Mouse (Mus musculus) heart, adult 18-20 months (tissue): Measurements from ENCODE around the gene Grk2. TPM values are rescaled to one million over a fixed set of nuclear protein-coding genes. Genes with fewer than 3 reads are reported as not detected.
"Not testable (repeated sequence)": the region's sequence is repeated elsewhere in the genome, so short reads cannot be mapped to it uniquely, and the experiment has no call there.

ENCODE experiments used
- DNase-seq, 2 experiments: peaks; one replicate each; pipeline ENCODE4 v3.0.0; 2021 to 2022; ENCODE audit warnings: mixed read lengths in 1 of 2
- microRNA-seq, 2 experiments: library from miRNA; unstranded; fragments of <30 nt; microRNA quantifications; one replicate each; pipeline ENCODE4 v1.2.0; 2022
- total RNA-seq, 2 experiments: library from RNA; stranded (reverse); gene quantifications; 2 replicates each; pipeline ENCODE4 v1.2.3; 2021

Gene Grk2
- total RNA-seq, 2 experiments from 2014 or later, result 45.9 to 54.9 TPM

DNA sequence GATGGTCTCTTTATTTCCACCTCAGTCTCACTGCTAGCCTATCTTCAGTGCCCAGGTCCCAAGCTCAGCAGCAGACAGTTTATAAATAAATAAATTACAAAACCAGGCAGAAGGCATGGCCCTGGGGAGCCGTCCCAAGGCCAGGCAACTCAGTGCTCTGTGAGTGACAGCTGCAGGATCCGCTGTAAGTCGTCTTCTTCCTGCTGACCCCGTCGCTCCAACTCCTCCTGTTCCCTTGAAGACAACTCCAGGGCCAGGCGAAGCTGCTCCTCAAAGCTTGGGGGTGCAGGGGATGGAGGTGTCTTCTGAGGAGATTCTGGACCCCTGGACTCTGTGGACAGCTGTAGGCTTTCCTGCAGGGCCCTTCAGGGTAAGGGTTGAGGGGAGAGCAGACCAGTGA lies 35.8 kb downstream of the Grk2 start:
- no peak for DNase-seq

DNA sequence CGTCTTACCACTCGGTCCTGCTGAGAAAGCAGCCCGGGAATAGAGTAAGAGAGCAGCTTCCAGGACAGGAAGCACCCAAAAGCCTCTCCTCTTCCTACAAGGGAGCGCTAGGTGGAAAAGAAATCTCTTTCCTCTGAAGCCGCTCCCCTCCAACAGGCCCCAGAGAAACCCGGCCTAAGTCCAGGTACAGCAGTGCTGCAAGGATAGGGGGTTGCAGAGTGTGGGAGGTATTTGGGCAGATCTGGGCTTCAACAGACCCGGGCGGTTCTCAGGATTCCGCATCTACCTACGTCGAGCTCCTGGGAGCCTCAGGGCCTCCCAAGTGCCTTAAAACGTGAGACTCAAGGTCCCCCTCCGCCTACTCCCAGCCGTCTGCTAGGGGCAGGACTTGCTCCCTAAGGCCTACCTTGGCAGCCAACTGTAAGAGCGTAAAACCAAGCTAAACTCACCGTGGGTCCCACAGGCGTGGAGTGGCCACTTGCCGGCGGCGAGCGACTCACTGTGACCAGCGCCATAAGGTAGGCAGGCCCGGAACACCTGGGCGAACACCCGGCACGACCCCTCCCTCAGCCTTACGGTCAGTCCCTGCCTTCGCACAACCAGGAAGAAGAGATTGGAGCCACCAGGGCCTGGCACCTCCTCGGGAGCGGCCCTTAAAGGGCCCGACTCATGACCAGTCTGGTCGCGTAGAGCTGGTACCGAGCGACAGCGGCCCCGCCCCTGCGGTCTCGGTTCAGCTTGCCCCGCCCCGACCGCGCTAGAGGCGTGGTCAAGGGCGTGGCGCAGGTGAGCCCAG lies 37.3 kb downstream of the Grk2 start, which contains the start of gene Ssh3:
Gene Ssh3, minus strand, starts transcription at position 615 of the 796 bp plus-strand sequence.
- DNase-seq, result peak; percentile 75 to 80

DNA sequence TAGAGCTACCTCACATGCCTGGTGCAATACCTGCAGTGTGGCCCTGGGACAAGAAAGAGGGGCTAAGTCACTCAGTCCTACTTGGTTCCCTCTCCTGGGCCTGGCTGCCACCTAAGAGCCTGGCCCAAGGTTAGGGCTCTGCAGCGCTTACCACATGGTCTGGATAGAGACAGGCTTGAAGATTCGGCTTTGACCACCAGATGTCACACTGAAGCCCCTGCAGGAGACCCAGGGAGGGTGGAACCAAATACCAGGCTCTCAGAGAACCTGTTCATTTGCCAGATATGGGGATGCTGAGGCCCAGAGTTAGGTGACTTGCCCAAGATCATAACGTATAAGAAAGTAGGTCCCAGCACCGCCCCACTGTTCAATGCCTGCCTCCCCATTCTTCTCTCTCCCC lies 40.1 kb downstream of the Grk2 start:
- DNase-seq, result no peak

DNA sequence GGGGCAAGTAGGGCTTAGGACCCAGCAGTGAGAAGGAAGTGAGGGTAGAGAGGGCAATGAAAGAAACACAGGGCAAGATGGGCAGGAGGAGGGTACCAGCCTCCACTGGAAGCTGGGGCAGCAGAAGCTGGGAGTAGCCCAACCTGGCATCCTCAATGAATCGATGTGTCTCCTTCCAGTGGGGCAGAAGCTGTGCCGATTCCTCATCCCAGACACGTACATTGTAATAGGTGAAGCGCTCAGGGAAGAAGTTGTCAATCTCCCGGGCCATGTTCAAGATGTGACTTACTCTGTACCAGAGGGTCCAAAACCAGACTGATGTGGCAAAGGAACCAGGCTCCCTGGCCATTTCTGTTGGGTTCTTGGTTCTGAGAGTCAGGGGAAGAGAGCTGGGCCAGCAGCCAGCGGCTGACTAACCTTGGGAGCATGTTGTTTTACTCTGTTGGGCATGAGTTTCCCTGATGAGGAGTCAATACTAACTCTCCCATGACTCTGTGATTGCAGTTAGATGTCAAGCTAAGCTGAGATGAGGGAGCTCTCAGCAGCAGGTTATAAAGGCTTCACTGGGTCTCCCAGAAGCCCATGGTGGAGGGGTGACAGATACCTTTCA lies 41.7 kb downstream of the Grk2 start:
- DNase-seq, result no peak

DNA sequence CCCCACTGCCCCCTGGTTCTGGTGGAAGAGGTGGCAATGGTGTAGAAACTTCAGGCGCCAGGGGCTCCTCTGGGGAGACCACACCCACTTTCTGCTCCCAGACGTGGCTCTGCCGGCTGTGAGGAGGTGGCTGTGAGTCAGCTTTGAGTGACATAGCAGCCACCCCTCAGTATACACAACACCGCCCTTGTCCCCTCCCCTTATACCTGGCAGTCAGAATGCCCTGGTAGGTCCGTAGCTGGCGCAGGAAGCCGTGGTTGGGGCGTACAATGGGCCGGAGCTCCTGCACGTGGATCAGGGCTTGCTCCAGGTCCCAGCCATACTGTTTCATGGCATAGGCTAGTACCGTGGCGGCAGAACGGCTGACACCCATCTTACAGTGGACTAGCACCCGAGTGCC lies 42.3 kb downstream of the Grk2 start:
- no peak for DNase-seq

GRCm38 (mm10) chr19:4262756-4263155 lies 43.3 kb downstream of the Grk2 start:
- DNase-seq, result no peak

DNA sequence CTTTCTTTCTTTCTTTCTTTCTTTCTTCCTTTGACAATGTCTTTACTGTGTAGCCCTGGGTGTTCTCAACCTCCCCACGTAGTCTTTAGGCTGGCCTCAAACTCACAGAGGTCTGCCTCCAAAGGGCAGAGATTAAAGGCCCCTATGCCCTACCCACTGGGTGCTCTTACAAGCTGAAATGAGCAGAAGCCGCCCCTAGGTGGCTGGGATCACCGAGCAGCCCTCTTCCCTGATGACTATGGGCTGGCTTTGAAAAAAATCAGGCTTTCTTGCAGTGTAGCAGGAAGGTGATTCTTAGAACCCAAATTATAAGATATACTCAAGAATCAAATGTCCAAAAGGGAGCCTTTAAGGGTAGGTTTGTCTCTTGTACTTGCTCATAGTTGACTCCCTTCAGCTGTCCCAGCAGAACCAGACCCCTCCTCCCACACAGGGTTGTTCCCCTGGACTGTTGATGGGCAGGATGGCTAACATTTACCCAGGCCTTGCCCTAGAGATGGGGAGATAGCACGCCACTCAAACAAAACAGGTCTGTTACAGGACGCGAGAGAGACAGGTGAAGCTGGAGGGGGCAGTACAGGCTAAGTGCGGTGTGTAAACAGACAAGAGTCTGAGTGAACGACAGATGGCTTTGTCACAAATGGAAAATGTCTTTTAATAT lies 44.9 kb downstream of the Grk2 start:
- DNase-seq, result no peak

DNA sequence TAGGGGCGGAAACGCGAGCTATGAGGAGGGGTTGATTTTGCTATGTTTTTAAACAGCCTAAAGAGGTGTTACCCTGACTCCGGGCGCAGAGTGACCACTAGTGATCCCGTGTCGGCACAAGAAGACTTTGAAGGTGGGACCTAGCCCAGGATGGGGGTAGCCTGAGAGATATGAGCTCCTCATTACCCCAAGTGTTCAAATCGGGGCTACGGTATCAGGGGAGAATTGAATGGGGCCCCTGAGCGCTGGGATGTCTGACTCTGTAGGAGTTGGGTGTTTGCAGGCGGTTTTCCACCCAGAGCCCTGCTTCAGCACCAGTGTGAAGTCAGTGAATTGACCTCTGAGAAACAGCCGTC lies 48.1 kb downstream of the Grk2 start:
- DNase-seq, result no peak

GRCm38 (mm10) chr19:4257216-4257896 lies 48.7 kb downstream of the Grk2 start:
- DNase-seq, result peak; percentile 95 to 98

DNA sequence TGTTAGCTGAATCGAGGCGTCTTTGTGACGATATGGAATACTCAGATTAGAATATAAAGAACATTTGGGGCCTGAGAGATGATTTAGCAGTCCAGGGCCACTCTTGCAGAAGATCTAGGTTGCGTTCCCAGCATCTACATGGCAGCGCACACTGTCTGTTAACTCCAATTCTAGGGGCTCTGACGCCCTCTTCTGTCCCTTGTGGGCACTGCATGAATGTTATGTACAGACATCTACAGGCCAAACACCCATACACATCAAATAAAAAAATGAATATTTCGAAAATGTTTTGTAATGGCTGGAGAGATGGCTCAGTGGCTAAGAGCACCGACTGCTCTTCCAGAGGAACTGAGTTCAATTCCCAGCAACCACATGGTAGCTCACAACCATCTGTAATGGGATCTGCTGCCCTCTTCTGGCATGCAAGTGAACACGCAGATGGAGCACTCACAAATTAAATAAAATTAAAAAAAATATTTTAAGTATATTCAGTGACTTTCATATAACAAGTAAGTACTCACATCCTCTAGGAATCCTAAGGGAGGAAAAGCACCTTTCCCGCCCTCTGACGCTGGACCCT lies 50.3 kb downstream of the Grk2 start:
- no peak for DNase-seq

GRCm38 (mm10) chr19:4254230-4254629 lies 51.8 kb downstream of the Grk2 start:
- DNase-seq, result no peak

- not testable (repeated sequence) for DNase-seq
Measured at GRCm38 (mm10) chr19:4248683-4249082, 57.3 kb downstream of the Grk2 start.

GRCm38 (mm10) chr19:4247010-4247409 lies 59.0 kb downstream of the Grk2 start:
- no peak for DNase-seq

GRCm38 (mm10) chr19:4244775-4245174 lies 61.2 kb downstream of the Grk2 start:
- no peak for DNase-seq

DNA sequence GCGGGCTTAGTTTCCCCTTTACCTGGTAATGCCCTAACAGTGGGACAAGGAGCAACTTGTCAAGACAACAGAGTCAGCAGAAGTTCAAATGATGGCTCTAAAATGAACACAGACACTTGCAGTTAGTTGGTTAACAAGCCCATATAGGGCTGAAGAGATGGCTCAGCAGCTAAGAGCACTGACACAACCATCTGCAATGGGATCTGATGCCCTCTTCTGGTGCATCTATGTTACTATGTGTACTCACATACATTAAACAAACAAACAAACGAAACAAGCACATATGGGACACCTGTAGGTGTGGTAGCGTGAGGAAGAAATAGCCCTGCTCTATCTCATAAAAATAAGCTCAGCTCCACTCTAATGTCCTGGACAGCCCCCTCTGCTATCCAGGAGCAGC lies 63.6 kb downstream of the Grk2 start:
- no peak for DNase-seq

DNA sequence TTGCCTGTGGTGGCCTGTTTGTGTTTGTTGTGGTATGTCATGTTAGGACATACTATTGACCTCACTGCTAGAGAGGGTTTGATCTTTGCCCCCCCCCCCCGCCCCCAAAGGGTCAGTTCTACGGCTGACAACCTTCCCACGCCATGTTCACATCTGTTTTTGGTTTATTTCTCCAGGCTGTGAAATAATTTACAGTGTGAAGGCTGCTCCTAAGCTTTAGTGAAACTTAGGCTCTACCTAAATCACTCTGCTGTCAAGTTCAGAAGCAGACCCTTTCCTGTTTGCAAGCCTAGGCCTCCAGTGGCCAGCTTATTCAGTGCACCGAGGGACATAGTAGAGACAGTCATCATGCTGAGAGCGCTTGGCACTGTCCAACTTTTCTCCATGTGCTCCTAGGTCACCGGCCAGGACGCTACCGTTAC lies 65.8 kb downstream of the Grk2 start:
- no peak for DNase-seq

Small RNA genes lying within 50 kb of the gene (microRNA-seq; reads per million reads assigned to microRNA genes)
- 1.4 to 2.3 reads per million in 2 experiments for gene Mir6985

Other genes with a start within 250 kb of the Grk2 start
- gene Gstp3, start 246.7 kb downstream of the Grk2 start, total RNA-seq, result not detected
- gene Cabp2, start 224.6 kb downstream of the Grk2 start, total RNA-seq, result not detected
- gene Cdk2ap2, start 209.0 kb downstream of the Grk2 start, total RNA-seq, result 10 to 100 TPM; 34.5 to 37.8 TPM
- gene Pitpnm1, start 206.2 kb downstream of the Grk2 start, total RNA-seq, result 10 to 100 TPM; 16.1 to 21.2 TPM
- 10 to 100 TPM; 62.1 to 63.2 TPM for gene Aip, start 180.4 kb downstream of the Grk2 start, total RNA-seq
- under 1 TPM in 1 of 2 experiments, not detected in 1; 0.08 TPM for gene Gpr152, start 166.4 kb downstream of the Grk2 start, total RNA-seq
- gene Cabp4, start 162.2 kb downstream of the Grk2 start, total RNA-seq, result under 1 TPM; 0.12 to 0.13 TPM
- gene Coro1b, start 157.6 kb downstream of the Grk2 start, total RNA-seq, result 10 to 100 TPM; 38.3 to 47.6 TPM
- 1 to 10 TPM in 1 of 2 experiments, under 1 TPM in 1; 0.69 to 8.4 TPM for gene Ptprcap, start 152.6 kb downstream of the Grk2 start, total RNA-seq
- gene Rps6kb2, start 142.9 kb downstream of the Grk2 start, total RNA-seq, result 10 to 100 TPM; 13.1 to 17.1 TPM
- gene Carns1, start 130.7 kb downstream of the Grk2 start, total RNA-seq, result 10 to 100 TPM; 28.3 to 30.5 TPM
- gene Tbc1d10c, start 114.9 kb downstream of the Grk2 start, total RNA-seq, result 10 to 100 TPM; 12.0 to 20.2 TPM
- gene Ppp1ca, start 114.2 kb downstream of the Grk2 start, total RNA-seq, result 100 to 1,000 TPM; 293 to 299 TPM
- 1 to 10 TPM; 4.5 to 4.8 TPM for gene Rad9a, start 104.6 kb downstream of the Grk2 start, total RNA-seq
- 1 to 10 TPM; 1.2 to 2.3 TPM for gene Clcf1, start 92.0 kb downstream of the Grk2 start, total RNA-seq
- not detected for gene AC109138.7, start 91.9 kb downstream of the Grk2 start, total RNA-seq
- gene Pold4, start 74.3 kb downstream of the Grk2 start, total RNA-seq, result 10 to 100 TPM in 1 of 2 experiments, 1 to 10 TPM in 1; 9.1 to 19.9 TPM
- 1 to 10 TPM; 5.6 to 7.4 TPM for gene Ssh3, start 37.0 kb downstream of the Grk2 start, total RNA-seq
- gene Ankrd13d, start 23.1 kb downstream of the Grk2 start, total RNA-seq, result 1 to 10 TPM in 1 of 2 experiments, under 1 TPM in 1; 0.92 to 2.1 TPM
- gene Kdm2a, start 92.1 kb upstream of the Grk2 start, total RNA-seq, result 10 to 100 TPM; 34.9 to 44.1 TPM
- gene Rhod, start 133.2 kb upstream of the Grk2 start, total RNA-seq, result 1 to 10 TPM; 5.4 to 5.8 TPM
- 1 to 10 TPM; 4.2 to 7.2 TPM for gene Syt12, start 171.2 kb upstream of the Grk2 start, total RNA-seq
- 1 to 10 TPM in 1 of 2 experiments, not detected in 1; 1.2 TPM for gene 2010003K11Rik, start 192.4 kb upstream of the Grk2 start, total RNA-seq
- gene Pcx, start 204.2 kb upstream of the Grk2 start, total RNA-seq, result 10 to 100 TPM; 44.9 to 96.4 TPM